Mouse (Mus musculus): ENCODE measurements around the gene Pdzd2.

DNA sequence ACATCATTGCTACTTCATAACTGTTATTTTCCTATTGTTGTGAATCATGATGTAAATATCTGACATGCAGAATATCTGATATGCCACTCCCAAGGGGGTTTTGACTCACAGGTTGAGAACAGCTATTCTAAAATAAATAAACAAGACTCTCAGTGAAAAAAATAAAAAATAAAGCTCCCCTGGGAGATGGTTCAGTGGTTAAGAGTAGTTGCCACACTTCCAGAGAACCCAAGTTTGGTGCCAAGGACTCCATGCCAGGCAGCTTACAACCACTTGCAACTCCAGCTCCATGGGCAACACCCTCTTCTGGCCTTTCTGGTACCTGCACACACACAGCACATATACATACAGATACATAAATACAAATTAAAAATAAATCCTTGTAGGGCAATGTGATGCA is 157.3 kb downstream of the Pdzd2 start:
- no peak for TF ChIP-seq POLR2A (IDR thresholded peaks at IDR 0.05; ENCODE audit: low read depth, low read length)
- TF ChIP-seq CTCF (IDR thresholded peaks at IDR 0.05; ENCODE audit: extremely low read depth, insufficient read depth, insufficient read length, insufficient replicate concordance): no peak

All from spleen, adult 2 months (tissue).